Mouse (Mus musculus) olfactory bulb, adult 2 months (tissue): ENCODE data around the gene C1ql4.
A peak's percentile ranks its signal among the peaks of the same experiment; 100 is the strongest.

Source experiments
- CTCF ChIP-seq: fragments of 200-500 bp; IDR thresholded peaks from 2 replicates; pipeline ENCODE4 v1.5.1; 2012; ENCODE audit warnings: low read depth, mild to moderate bottlenecking, low read length, moderate library complexity; ENCODE audit not compliant: insufficient read depth
- POLR2A ChIP-seq: fragments of 200-500 bp; IDR thresholded peaks from 2 replicates; pipeline ENCODE4 v1.6.1; 2012; ENCODE audit warnings: mild to moderate bottlenecking, low read depth, low read length, moderate library complexity; ENCODE audit not compliant: insufficient read depth

GRCm38 (mm10) chr15:99126081-99126815 lies 38.6 kb upstream of the C1ql4 start:
- TF ChIP-seq POLR2A (peak; percentile 75), CTCF (no peak)
